Mouse (Mus musculus): ENCODE results near the gene Ace. TPM values are rescaled to one million over a fixed set of nuclear protein-coding genes. Genes with fewer than 3 reads are reported as not detected.
A peak's percentile ranks its signal among the peaks of the same experiment; 100 is the strongest.

Gene Ace
- polyA plus RNA-seq, 1 experiment, result 1.3 TPM

- Histone ChIP-seq H3K79me2 (ENCODE audit: control insufficient read depth, insufficient read depth) (no peaks in the 10 kb centered on the region), H3K4me2 (ENCODE audit: low read depth) (no peak overlapping the region), H3K36me3 (ENCODE audit: control insufficient read depth, insufficient read depth) (no peaks in the 10 kb centered on the region), H3ac (ENCODE audit: control insufficient read depth, insufficient read length) (no peak overlapping the region), H3K27me3 (ENCODE audit: control insufficient read depth, insufficient read depth, insufficient read length) (peaks cover 49% of the 10 kb centered on the region), H3K4me3 (no peak overlapping the region)
- TF ChIP-seq E2F4 (IDR thresholded peaks at IDR 0.05; ENCODE audit: insufficient read depth) (no peak), POLR2AphosphoS2 (IDR thresholded peaks at IDR 0.05; ENCODE audit: insufficient read length, low read depth) (no peak), MAX (IDR thresholded peaks at IDR 0.05; ENCODE audit: low read depth) (no peak), SRF (IDR thresholded peaks at IDR 0.05; ENCODE audit: control insufficient read depth, insufficient read length, low read depth) (no peak), POLR2A (IDR thresholded peaks at IDR 0.05; ENCODE audit: insufficient read length, low read depth) (no peak), CEBPB (IDR thresholded peaks at IDR 0.05; ENCODE audit: insufficient read depth, poor library complexity, severe bottlenecking) (no peak), MYOD1 (IDR thresholded peaks at IDR 0.05; ENCODE audit: control insufficient read depth in 1 of 3, insufficient read length in 2 of 3, low read depth in 2 of 3) (no peak), TCF12 (IDR thresholded peaks at IDR 0.05; ENCODE audit: insufficient read depth, poor library complexity, severe bottlenecking) (no peak), MYOG (IDR thresholded peaks at IDR 0.05; ENCODE audit: control insufficient read depth in 1 of 3, insufficient read depth in 1 of 3, insufficient read length in 2 of 3, low read depth in 2 of 3) (no peak), REST (IDR thresholded peaks at IDR 0.05; ENCODE audit: insufficient read depth, insufficient read length) (no peak), USF1 (IDR thresholded peaks at IDR 0.05; ENCODE audit: low read depth) (no peak), TCF3 (IDR thresholded peaks at IDR 0.05; ENCODE audit: insufficient read length, low read depth) (no peak)
Measured at GRCm38 (mm10) chr11:106005970-106006369, 38.2 kb downstream of the Ace start.

GRCm38 (mm10) chr11:106007821-106008220, 40.1 kb downstream of the Ace start, which contains the start of gene Kcnh6:
TSS of gene Kcnh6 (plus strand) at chr11:106008124.
- TF ChIP-seq SRF (IDR thresholded peaks at IDR 0.05; ENCODE audit: control insufficient read depth, insufficient read length, low read depth), result no peak
- no peak for TF ChIP-seq POLR2A (IDR thresholded peaks at IDR 0.05; ENCODE audit: insufficient read length, low read depth)
- TF ChIP-seq TCF3 (IDR thresholded peaks at IDR 0.05; ENCODE audit: insufficient read length, low read depth), result no peak
- no peak for TF ChIP-seq E2F4 (IDR thresholded peaks at IDR 0.05; ENCODE audit: insufficient read depth)
- TF ChIP-seq CEBPB (IDR thresholded peaks at IDR 0.05; ENCODE audit: insufficient read depth, poor library complexity, severe bottlenecking), result no peak
- no peak for TF ChIP-seq USF1 (IDR thresholded peaks at IDR 0.05; ENCODE audit: low read depth)
- peak; percentile 96 for TF ChIP-seq REST (IDR thresholded peaks at IDR 0.05; ENCODE audit: insufficient read depth, insufficient read length)
- TF ChIP-seq POLR2AphosphoS2 (IDR thresholded peaks at IDR 0.05; ENCODE audit: insufficient read length, low read depth), result no peak
- peak in 1 of 3 experiments; percentile 5 for TF ChIP-seq MYOG (IDR thresholded peaks at IDR 0.05; ENCODE audit: control insufficient read depth in 1 of 3, insufficient read depth in 1 of 3, insufficient read length in 2 of 3, low read depth in 2 of 3)
- TF ChIP-seq TCF12 (IDR thresholded peaks at IDR 0.05; ENCODE audit: insufficient read depth, poor library complexity, severe bottlenecking), result no peak
- peak; percentile 14 for TF ChIP-seq MAX (IDR thresholded peaks at IDR 0.05; ENCODE audit: low read depth)
- no peak for TF ChIP-seq MYOD1 (IDR thresholded peaks at IDR 0.05; ENCODE audit: control insufficient read depth in 1 of 3, insufficient read length in 2 of 3, low read depth in 2 of 3)
- peak within 1 kb of the TSS; percentile 62 for H3K4me2 ChIP-seq (ENCODE audit: low read depth)
- H3K4me3 ChIP-seq, result no peak within 1 kb of the TSS
- peaks cover 52% of the 10 kb centered on the region for H3K27me3 ChIP-seq (ENCODE audit: control insufficient read depth, insufficient read depth, insufficient read length)
- H3K36me3 ChIP-seq (ENCODE audit: control insufficient read depth, insufficient read depth), result no peaks in the 10 kb centered on the region
- no peaks in the 10 kb centered on the region for H3K79me2 ChIP-seq (ENCODE audit: control insufficient read depth, insufficient read depth)
- H3ac ChIP-seq (ENCODE audit: control insufficient read depth, insufficient read length), result no peak within 1 kb of the TSS

- no peak overlapping the region for H3K4me3 ChIP-seq
- no peak for TF ChIP-seq E2F4 (IDR thresholded peaks at IDR 0.05; ENCODE audit: insufficient read depth)
- no peak for TF ChIP-seq TCF3 (IDR thresholded peaks at IDR 0.05; ENCODE audit: insufficient read length, low read depth)
- peak in 2 of 3 experiments; percentile 34 to 65 for TF ChIP-seq MYOG (IDR thresholded peaks at IDR 0.05; ENCODE audit: control insufficient read depth in 1 of 3, insufficient read depth in 1 of 3, insufficient read length in 2 of 3, low read depth in 2 of 3)
- TF ChIP-seq MYOD1 (IDR thresholded peaks at IDR 0.05; ENCODE audit: control insufficient read depth in 1 of 3, insufficient read length in 2 of 3, low read depth in 2 of 3), result peak in 1 of 3 experiments; percentile 38
- H3K36me3 ChIP-seq (ENCODE audit: control insufficient read depth, insufficient read depth), result no peaks in the 10 kb centered on the region
- no peaks in the 10 kb centered on the region for H3K79me2 ChIP-seq (ENCODE audit: control insufficient read depth, insufficient read depth)
- no peak overlapping the region for H3K4me2 ChIP-seq (ENCODE audit: low read depth)
- H3K27me3 ChIP-seq (ENCODE audit: control insufficient read depth, insufficient read depth, insufficient read length), result peaks cover 76% of the 10 kb centered on the region
- H3ac ChIP-seq (ENCODE audit: control insufficient read depth, insufficient read length), result no peak overlapping the region
Measured at GRCm38 (mm10) chr11:106012711-106013110, 45.0 kb downstream of the Ace start.

- H3ac ChIP-seq (ENCODE audit: control insufficient read depth, insufficient read length), result no peak overlapping the region
- TF ChIP-seq MYOD1 (IDR thresholded peaks at IDR 0.05; ENCODE audit: control insufficient read depth in 1 of 3, insufficient read length in 2 of 3, low read depth in 2 of 3), result no peak
- no peak overlapping the region for H3K4me2 ChIP-seq (ENCODE audit: low read depth)
- H3K36me3 ChIP-seq (ENCODE audit: control insufficient read depth, insufficient read depth), result no peaks in the 10 kb centered on the region
- no peaks in the 10 kb centered on the region for H3K79me2 ChIP-seq (ENCODE audit: control insufficient read depth, insufficient read depth)
- H3K4me3 ChIP-seq, result no peak overlapping the region
- H3K27me3 ChIP-seq (ENCODE audit: control insufficient read depth, insufficient read depth, insufficient read length), result peaks cover 71% of the 10 kb centered on the region
Measured at GRCm38 (mm10) chr11:106013556-106014225, 45.9 kb downstream of the Ace start.

- Histone ChIP-seq H3K4me2 (ENCODE audit: low read depth) (no peak overlapping the region), H3K27me3 (ENCODE audit: control insufficient read depth, insufficient read depth, insufficient read length) (peaks cover 73% of the 10 kb centered on the region), H3K79me2 (ENCODE audit: control insufficient read depth, insufficient read depth) (no peaks in the 10 kb centered on the region), H3K36me3 (ENCODE audit: control insufficient read depth, insufficient read depth) (no peaks in the 10 kb centered on the region), H3ac (ENCODE audit: control insufficient read depth, insufficient read length) (no peak overlapping the region), H3K4me3 (no peak overlapping the region)
- TF ChIP-seq E2F4 (IDR thresholded peaks at IDR 0.05; ENCODE audit: insufficient read depth), result no peak
- no peak for TF ChIP-seq MAX (IDR thresholded peaks at IDR 0.05; ENCODE audit: low read depth)
- TF ChIP-seq CEBPB (IDR thresholded peaks at IDR 0.05; ENCODE audit: insufficient read depth, poor library complexity, severe bottlenecking), result no peak
- TF ChIP-seq POLR2A (IDR thresholded peaks at IDR 0.05; ENCODE audit: insufficient read length, low read depth), result no peak
- no peak for TF ChIP-seq MYOG (IDR thresholded peaks at IDR 0.05; ENCODE audit: control insufficient read depth in 1 of 3, insufficient read depth in 1 of 3, insufficient read length in 2 of 3, low read depth in 2 of 3)
- no peak for TF ChIP-seq TCF12 (IDR thresholded peaks at IDR 0.05; ENCODE audit: insufficient read depth, poor library complexity, severe bottlenecking)
- TF ChIP-seq MYOD1 (IDR thresholded peaks at IDR 0.05; ENCODE audit: control insufficient read depth in 1 of 3, insufficient read length in 2 of 3, low read depth in 2 of 3), result no peak
- no peak for TF ChIP-seq USF1 (IDR thresholded peaks at IDR 0.05; ENCODE audit: low read depth)
- TF ChIP-seq SRF (IDR thresholded peaks at IDR 0.05; ENCODE audit: control insufficient read depth, insufficient read length, low read depth), result no peak
- no peak for TF ChIP-seq REST (IDR thresholded peaks at IDR 0.05; ENCODE audit: insufficient read depth, insufficient read length)
- no peak for TF ChIP-seq POLR2AphosphoS2 (IDR thresholded peaks at IDR 0.05; ENCODE audit: insufficient read length, low read depth)
- TF ChIP-seq TCF3 (IDR thresholded peaks at IDR 0.05; ENCODE audit: insufficient read length, low read depth), result no peak
Measured at GRCm38 (mm10) chr11:106016440-106016839, 48.7 kb downstream of the Ace start.
